Mouse (Mus musculus) G1E (cell line): ENCODE measurements around the gene Gns. TPM values are rescaled to one million over a fixed set of nuclear protein-coding genes. Genes with fewer than 3 reads are reported as not detected.

ENCODE experiments used
- ATAC-seq: 2 replicates; pipeline ENCODE4 v1.8.0; 2016; ENCODE audit warnings: mild to moderate bottlenecking; ENCODE audit not compliant: insufficient number of reproducible peaks, poor library complexity, low FRiP score, severe bottlenecking; ENCODE audit errors: extremely low read depth
- DNase-seq: peaks from one replicate; pipeline ENCODE4 v3.0.0; 2012; ENCODE audit warnings: low spot score
- H3K27me3 ChIP-seq: 2 replicates; pipeline ENCODE4 v1.6.1; 2012; ENCODE audit warnings: mild to moderate bottlenecking, low read length, inconsistent platforms; ENCODE audit not compliant: insufficient read depth
- H3K36me3 ChIP-seq: replicated peaks from 2 replicates; pipeline ENCODE3; 2012; ENCODE audit warnings: mild to moderate bottlenecking, inconsistent platforms
- H3K4me1 ChIP-seq: 2 replicates; pipeline ENCODE4 v1.6.1; 2012; ENCODE audit warnings: low read depth, low read length, inconsistent platforms, mixed read lengths; ENCODE audit not compliant: insufficient read depth
- H3K4me3 ChIP-seq: 2 replicates; pipeline ENCODE4 v1.5.1; 2012; ENCODE audit warnings: low read depth, mild to moderate bottlenecking, inconsistent platforms, low read length, moderate library complexity, mixed read lengths
- H3K9me3 ChIP-seq: replicated peaks from 2 replicates; pipeline ENCODE4 v1.6.1; 2012; ENCODE audit warnings: inconsistent platforms
- CTCF ChIP-seq: IDR thresholded peaks from 2 replicates; pipeline ENCODE4 v1.5.1; 2012; ENCODE audit warnings: low read depth, low read length, inconsistent platforms, mixed read lengths
- GATA1 ChIP-seq: IDR thresholded peaks from 2 replicates; pipeline ENCODE4 v1.6.1; 2012; ENCODE audit warnings: borderline replicate concordance, low read length, inconsistent platforms, mixed read lengths
- GATA2 ChIP-seq: IDR thresholded peaks from 2 replicates; pipeline ENCODE4 v1.6.1; 2012; ENCODE audit warnings: low read depth, low read length, inconsistent platforms, borderline replicate concordance
- POLR2AphosphoS5 ChIP-seq: IDR thresholded peaks from 2 replicates; pipeline ENCODE4 v1.6.1; 2012; ENCODE audit warnings: low read depth, low read length, inconsistent platforms; ENCODE audit not compliant: insufficient replicate concordance
- TAL1 ChIP-seq: conservative IDR thresholded peaks from 2 replicates; pipeline ENCODE4 v1.6.1; 2012; ENCODE audit warnings: low read depth, low read length, inconsistent platforms, mixed read lengths
- polyA plus RNA-seq: library from polyadenylated mRNA; stranded (reverse); fragments of >175 nt; gene quantifications from 2 replicates; pipeline ENCODE4 v1.2.3, GENCODE M21; 2012
- total RNA-seq, 2 experiments: library from RNA; stranded (forward) in 1 of 2; stranded (reverse) in 1 of 2; fragments of 200-1000 nt in 1 of 2; fragments of >200 nt in 1 of 2; fragmentation: Nextera tagmentation in 1 of 2; gene quantifications; 2 replicates each; pipeline ENCODE4 v1.2.3; 2014 to 2017

Gns gene
- total and polyA plus RNA-seq, 3 experiments: 33.4 to 138 (median 134) TPM

DNA sequence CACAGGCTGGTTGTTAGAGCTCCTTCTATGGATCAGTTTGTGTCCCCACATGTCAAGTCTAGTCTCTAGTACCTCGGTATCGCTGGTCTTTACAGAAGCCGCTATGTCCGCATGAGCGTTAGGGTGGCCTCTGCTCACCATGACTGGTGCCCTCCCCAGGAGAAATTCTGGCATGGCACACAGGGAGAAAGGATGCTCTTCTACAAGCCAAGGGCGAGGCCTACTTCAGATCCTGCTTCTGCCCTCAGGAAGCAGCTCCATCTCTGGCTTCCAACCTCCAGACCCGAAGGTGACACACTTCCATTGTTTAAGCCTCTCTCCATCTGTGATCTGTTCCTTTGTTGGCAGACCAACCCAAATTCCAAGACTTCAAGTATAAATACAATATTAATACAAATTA, 79.3 kb downstream of the Gns start:
- H3K4me3 ChIP-seq: no peak overlapping the region
- no peaks in the 10 kb centered on the region for H3K36me3 ChIP-seq
- H3K4me1 ChIP-seq: no peaks in the 10 kb centered on the region
- no peaks in the 10 kb centered on the region for H3K9me3 ChIP-seq
- no peak for ATAC-seq
- no peak for DNase-seq
- TF ChIP-seq TAL1 (no peak), GATA1 (no peak), CTCF (no peak), POLR2AphosphoS5 (no peak), GATA2 (no peak)
- no peaks in the 10 kb centered on the region for H3K27me3 ChIP-seq

DNA sequence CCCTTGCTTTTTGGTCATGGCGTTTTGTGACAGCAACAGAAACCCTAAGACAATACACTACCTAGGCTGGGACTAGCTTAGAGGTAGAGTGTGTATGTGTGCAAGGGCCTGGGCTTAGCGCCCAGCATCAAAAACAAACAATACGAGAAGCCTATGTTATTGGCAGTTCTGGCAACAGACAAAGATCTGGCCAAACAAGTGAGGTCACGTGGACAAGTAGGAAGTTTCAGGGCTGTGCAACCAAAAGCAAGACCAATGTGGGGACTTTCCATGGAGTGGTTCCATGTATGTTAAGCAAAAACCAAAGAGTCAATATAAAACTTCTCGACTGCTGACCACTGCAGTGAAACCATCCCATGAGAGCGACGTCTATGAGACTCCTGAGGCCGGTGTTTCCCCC, 80.9 kb downstream of the Gns start:
- DNase-seq (no peak), ATAC-seq (no peak)
- Histone ChIP-seq H3K4me1 (no peaks in the 10 kb centered on the region), H3K9me3 (no peaks in the 10 kb centered on the region), H3K27me3 (no peaks in the 10 kb centered on the region), H3K36me3 (no peaks in the 10 kb centered on the region), H3K4me3 (no peak overlapping the region)
- TF ChIP-seq TAL1: no peak
- no peak for TF ChIP-seq GATA1
- no peak for TF ChIP-seq CTCF
- no peak for TF ChIP-seq GATA2
- TF ChIP-seq POLR2AphosphoS5: no peak

Other genes with a start within 250 kb of the Gns start
- not detected in 2 replicates for gene Tbc1d30, start 13.8 kb upstream of the Gns start, total RNA-seq (2014; fragmentation: Nextera tagmentation)
- under 0.01 and 0.06 TPM in 2 replicates for gene Tbc1d30, start 13.8 kb upstream of the Gns start, total RNA-seq (2017)
- gene Tbc1d30, start 13.8 kb upstream of the Gns start, polyA plus RNA-seq: not detected in 2 replicates
- 0.58 TPM in 1 of 2 replicates, not detected in the other for gene Rassf3, start 111.3 kb downstream of the Gns start, total RNA-seq (2014; fragmentation: Nextera tagmentation)
- 0.46 and 0.66 TPM in 2 replicates for gene Rassf3, start 111.3 kb downstream of the Gns start, total RNA-seq (2017)
- 0.07 and 0.14 TPM in 2 replicates for gene Rassf3, start 111.3 kb downstream of the Gns start, polyA plus RNA-seq
- gene Tbk1, start 221.7 kb downstream of the Gns start, total RNA-seq (2014; fragmentation: Nextera tagmentation): 79.4 and 96.3 TPM in 2 replicates
- gene Tbk1, start 221.7 kb downstream of the Gns start, total RNA-seq (2017): 98.3 and 107 TPM in 2 replicates
- 4.1 and 6.8 TPM in 2 replicates for gene Tbk1, start 221.7 kb downstream of the Gns start, polyA plus RNA-seq